Mouse (Mus musculus) c-Kit-positive CD71-positive TER-119-negative erythroid progenitor cells, embryonic 14.5 days (primary cell): ENCODE measurements at regions not wholly inside any gene's neighbourhood (a gene's known extent, or its start where the extent isn't known, plus 50 kb on each side); places are given as distances from the start of the nearest gene placed in this dataset.

ENCODE experiments used
- DNase-seq: peaks from one replicate; pipeline ENCODE4 v3.0.0-alpha.2; 2013; ENCODE audit warnings: low read depth

DNA sequence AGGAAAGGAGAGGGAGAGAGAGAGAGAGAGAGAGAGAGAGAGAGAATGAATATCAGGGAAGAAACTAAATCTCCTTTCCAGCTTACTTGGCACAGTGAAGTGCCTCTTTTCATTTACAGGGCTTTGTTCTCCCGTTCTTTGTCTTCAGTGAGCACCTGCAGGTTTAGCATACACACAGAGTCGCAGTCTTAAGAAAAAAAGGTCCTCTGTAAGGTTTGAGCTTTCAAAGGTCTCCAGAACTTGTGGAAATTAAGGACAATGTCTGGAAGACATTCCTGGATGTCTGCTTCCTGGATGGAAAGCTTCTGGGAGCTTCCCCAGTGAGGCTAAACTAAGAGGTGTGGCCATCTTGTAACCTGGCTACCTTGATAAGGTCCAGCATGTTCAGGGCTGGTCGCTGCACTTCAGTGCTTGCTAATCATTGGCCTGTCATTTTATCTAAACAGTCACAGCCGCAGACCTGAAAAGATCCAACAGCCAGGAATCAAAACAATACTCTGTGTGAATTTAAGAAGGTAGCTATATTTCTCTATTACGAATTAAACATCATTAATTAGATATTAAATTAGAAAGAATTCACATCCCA is 113.1 kb upstream of the Ralgapa2 start:
- no peak for DNase-seq

DNA sequence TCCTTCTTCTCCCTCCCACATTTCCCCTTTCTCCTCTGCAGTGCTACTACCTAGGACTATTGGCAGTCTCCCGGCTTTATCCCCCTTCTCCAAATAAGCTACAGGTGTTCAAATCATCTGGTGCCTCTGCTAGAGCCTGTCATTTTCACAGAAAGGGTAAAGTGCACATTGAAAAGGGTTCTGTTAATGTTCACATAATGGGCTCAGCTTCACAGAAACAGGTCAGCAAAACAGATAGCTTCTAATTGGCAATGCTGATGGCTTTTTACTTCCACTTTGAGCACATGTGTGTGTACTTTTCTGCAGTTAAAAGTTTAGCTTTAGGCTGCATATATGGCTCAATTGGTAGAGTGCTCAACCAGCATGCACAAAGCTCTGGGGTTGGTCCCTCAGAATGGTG is 114.4 kb upstream of the Ralgapa2 start:
- no peak for DNase-seq

DNA sequence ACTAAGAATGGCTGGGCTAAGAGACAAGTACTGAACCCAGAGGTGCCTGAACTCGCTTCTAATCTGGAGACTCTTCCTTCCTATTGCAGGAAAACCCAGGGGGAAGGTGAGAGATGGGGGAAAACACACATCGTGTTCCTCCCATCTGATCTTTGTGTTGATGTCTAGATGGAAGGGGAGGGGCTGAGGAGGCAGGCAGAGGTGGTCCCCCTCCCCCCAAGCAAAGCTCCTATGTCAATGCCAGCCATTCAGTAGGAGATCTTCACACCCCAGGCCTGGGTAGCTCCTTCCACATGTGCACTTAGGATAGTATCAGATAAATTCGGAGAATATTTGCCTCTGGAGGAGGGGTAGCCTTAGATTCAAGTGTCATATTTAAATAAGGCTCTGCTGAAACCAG is 118.0 kb upstream of the Ralgapa2 start:
- DNase-seq = no peak

DNA sequence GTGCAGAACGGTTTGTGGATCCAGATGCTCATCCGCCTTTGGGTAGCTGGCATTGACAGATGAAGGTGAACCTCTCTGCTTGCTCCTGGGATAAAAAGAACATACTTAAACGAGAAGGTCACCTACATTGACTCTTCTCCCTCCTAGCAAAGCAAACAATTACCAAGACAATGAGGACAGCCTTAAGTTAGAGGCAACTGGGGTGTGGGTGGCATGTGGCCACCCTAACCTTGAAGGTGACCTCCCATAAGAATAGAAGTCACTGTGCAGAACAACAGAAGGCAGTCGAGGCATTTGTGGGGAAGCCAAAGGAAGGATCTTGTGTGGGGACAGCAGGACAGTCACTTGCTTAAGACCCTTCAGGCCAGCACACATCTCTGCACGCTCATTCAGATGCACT is 119.0 kb upstream of the Ralgapa2 start:
- DNase-seq = no peak

DNA sequence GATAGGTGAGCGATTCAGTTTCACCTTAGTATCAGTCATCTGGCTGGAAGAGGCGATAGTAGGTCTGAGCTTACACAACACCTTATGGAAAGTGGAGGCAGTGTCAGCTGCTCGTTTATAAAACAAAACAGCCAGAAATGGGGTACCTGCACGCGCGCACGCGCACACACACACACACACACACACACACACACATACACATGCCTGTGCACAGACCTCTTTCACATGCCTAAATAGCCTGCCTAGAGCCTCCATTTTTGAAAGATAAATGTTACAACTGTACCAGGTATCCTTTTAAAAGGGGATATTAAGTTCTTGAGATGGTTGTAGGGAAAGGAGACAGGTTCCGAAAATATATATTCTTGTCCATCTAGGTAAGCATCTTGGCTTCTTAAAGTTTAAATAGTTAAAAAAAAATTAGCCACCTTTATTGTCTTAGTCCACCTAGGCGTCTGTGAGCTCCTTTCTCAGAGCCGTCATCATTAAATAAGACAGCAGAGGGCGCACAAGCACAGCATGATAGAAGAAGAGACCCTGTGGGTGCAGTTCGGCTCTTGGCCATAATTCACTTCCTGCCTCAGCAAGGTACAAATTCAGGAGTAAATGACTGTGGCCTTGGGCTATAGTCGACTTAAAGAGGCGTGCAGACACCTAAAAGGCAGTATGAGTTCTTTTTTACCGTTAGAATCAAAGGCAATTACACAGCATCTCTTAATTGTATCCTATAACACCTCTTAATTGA is 121.4 kb upstream of the Ralgapa2 start:
- peak; percentile 48 for DNase-seq

DNA sequence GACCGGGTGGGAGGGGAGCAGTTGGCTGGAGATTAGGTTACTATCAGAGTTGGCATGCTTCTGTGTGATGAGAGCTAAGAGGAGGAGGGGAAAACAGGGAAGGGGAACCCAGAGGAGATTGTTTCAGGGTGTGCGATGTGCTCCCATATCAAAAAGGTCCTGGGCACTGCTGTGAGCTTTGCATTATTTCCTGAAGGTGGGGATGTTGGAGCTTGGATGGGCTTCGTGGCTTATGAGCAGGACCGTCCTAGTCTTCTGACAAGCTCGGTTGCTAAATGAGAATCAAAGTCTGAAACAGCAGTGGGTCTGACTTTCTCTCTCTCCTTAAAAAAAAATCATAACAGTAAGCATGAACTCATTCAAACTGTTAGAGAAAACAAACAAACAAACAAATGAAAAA is 125.4 kb upstream of the Ralgapa2 start:
- no peak for DNase-seq

DNA sequence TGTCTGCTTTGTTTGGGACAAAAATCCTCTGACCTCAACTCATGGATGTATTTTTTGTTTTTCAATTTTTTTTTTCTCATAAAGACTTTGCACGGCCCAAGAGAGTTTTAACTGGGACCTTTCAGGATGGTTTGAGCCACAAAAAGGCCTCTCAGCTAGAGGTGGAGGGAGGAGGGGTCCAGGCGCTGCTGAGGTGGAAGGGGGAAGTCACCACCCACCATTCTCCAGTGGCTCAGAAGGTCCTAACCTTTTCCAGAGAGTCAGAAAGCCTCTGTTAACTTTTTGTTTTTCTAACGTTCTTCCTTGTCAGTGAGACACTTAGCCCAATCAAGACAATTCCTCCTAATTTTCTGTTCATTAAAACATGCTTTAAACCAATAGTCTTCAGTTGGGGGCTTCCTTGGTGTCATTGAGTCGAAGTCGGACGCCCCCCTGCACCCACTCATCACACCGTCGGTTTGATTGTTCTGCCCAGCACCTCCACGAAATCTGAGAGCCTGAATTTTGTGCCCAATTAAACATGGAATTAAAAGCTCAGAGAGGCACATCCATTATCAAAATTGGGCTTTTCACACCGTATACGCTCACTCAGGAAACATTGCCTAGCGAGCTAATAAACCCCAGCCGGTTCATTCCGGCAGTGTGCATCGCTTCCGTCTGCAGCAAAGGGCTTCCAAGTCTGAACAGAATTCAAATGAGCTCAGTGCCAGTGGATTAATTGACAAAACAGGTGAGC is 134.3 kb upstream of the Ralgapa2 start:
- DNase-seq = no peak

DNA sequence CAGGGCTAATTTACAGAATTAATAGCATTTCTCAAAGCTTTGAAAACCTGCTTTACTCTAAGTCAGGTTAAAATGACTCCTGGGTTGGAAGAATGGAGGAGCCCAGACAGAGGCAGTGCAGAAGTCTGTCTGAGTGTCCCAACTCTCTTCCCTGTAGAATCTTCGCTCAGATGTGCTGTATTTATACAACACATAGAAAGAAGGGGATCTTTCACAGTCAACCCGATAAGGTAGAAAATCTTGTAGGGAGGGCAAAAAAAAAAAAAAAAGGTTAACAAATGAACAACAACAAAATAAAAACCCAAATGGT is 134.8 kb upstream of the Ralgapa2 start:
- no peak for DNase-seq

DNA sequence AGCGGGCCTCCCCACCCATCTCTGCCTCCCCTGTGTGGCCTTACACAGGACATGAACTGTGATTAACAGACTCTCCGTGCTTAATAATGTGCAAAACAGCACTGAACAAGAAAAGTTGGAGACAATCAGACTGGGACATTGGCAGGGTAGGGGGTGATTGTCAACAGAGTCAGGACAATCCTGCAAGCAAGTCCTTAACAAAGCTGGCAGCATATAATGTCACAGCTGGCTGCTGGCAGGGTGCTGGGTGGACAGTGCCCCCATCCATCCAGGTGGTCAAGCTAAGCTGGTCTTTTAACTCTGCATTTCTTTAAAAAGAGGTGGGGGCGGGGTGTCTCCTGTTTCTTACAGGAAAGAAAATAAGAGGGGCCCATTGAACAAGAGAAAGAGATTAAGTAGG is 149.2 kb upstream of the Ralgapa2 start:
- DNase-seq = no peak

DNA sequence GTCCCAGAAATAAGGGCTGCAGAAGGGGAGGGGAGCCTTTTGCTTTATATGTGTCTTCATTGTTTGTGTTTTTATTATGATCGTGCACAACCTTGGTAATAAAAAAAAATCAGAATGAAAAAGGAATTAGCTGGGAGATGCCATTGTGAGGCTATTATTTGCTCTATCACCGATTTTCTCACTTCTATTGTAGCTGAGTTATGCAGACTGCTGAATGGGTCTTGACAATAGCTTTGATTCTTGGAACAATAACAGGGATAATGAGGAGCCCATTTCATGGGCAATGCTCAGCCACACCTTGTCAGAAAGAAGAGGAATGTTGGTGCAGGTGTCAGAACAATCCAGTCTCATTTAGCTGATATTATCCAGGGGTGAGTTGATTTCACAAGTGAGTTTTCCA is 160.6 kb upstream of the Ralgapa2 start:
- DNase-seq = no peak

DNA sequence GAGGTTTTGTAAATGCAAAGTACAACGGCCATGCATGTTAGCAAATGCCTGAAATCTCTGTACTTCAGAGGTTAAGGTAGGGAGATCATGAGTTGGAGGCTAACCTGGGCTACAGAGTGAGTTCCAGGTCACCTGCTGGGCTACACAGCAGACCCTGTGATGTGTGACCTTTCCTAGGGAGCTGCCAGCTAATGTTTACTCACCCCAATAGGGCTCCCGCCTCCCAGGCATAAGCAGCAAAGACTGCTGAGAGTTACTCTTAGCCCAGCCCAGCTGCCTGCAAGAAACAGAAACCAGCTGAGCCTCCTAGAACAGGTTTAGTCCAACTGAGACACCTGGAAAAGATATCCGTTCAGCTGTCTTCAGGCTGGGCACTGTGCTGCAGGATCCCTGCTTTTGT is 169.8 kb upstream of the Ralgapa2 start:
- DNase-seq = no peak

DNA sequence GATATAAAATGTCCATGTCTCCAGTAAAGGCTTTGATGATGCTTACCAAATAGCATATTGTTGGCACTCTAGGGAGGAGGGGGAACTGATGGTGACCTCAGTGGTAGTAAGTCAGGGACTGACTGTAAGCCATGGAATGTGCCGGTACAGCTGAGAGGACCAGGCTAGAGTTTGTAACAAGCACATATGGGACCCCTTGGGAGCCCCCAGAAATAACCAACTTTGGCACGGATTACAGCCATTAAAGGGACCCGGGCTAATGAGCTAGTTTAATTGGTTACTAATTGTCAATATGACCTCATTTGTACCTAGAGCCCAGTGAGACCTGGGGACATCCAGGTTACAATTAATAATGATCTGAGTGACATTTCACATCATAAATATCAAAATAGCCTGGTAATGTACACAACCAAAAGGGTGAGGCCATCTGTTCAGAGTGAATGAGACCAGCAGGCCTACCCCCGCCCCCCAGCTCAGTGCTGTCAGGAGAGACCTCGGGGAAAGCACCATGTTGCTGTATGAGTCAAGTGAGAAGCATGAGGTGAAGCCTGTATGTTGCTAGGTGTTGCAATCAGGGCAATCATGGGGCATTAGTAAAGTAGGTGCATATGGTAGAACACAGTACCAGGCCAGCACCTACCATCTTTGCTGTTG is 169.7 kb upstream of the Kiz start:
- DNase-seq = no peak

DNA sequence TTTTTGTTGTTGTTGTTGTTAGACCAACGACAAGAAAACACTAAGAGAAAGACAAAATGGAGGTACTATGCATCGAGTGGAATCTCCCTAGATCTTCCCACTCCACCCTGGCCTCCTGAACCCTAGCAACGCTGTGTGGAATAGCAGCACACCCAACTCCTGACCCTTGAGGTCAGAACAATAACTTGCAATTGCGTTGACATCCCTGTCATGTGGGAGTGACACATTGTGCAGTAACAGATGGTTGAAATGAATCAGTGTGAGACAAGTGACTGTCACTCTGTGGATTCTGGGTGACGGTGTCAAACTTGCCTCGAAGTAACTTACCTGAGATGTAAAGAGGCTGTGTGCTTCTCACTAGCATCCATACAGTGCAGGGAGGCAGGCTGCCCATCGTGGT is 167.1 kb upstream of the Kiz start:
- DNase-seq = no peak

DNA sequence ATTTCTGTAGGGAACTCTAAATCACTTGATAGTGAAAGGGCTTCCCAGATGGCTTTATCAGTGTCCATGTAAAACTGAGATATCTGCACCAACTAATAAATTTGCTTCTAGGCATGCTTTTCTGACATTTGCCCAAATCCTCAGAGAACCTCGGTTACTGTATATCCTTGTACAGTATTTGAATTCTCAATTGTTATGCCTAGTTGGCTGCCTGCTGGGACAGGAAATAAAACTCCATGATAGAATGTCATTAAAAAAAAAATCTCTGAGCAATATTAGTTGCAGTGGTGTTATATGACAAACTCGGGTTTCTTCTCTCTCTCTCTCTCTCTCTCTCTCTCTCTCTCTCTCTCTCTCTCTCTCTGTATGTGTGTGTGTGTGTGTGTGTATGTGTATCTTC is 162.2 kb upstream of the Kiz start:
- no peak for DNase-seq

DNA sequence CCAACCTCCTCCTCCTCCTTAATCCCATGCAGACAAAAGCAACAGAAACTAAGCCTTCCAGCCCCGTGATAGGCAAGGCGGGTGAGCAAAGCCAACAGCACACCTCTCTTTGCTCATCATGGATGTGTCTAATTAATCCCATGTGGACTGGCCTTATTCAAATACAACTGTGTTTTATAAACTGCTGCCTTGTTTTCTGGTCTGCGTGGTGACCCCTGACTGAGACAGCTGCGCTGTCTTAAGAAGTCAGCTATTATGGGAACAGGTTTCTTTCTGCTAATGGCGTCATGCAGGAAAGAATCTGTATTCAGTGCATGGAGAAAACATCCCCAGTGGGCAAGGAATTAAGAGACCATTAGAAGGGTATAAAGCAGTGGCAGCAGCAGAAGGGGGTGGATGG is 161.6 kb upstream of the Kiz start:
- DNase-seq = no peak

DNA sequence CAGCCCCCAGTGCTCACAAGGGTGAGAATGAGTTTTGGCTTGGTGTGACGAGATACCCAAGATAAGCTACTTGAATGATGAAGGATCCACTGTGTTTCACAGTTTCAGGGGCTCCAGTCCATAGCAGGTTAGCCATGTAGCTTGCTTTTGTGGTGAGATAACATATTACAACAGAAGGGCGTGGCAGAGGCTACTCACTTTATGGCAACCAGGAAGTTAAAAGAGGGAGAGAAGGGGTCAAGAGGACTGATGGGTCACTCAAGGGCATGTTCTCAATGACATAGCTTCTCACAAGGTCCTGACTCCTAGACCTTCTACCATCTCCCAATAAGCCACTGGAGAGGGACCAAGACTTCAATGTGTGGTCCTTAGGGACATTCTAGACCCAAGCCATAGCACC is 159.4 kb upstream of the Kiz start:
- no peak for DNase-seq

DNA sequence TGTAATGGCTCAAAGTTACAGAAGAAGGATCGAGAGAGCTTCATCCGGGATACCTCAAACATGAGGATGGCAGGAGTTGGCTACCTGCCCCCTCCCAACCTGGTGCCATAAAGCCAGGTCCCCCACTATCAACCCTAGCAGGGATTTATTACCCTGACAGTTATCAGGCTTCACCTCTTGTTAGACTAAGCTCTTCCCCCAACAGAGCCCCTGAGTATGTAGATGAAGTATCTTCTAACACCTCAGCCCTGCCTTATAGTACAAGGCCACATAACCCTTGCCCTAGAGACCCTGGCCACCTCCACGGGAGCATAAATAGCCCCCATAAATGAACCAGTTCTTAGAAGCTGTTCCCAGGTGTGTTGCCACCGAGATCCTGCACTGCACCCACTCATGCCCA is 158.9 kb upstream of the Kiz start:
- DNase-seq = no peak

DNA sequence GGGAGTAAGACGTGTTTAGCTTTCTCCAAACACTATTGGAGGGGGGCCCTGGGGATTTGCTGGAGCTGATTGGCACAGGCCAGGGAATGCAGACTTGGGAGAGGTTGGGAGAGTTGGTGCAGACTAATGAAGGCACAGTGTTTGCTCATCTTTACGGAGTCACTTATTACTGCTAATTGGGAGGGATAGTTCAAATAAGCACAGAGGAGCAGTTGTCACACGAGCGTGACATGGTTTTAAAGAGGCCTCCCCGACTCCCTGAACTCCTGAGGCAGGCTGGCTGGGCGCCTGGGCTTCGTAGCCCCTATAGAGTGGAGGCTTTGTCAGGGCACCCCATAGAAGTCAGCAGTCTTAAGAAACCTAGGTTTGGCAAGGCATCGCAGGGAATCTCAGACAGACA is 145.0 kb upstream of the Kiz start:
- DNase-seq = no peak

DNA sequence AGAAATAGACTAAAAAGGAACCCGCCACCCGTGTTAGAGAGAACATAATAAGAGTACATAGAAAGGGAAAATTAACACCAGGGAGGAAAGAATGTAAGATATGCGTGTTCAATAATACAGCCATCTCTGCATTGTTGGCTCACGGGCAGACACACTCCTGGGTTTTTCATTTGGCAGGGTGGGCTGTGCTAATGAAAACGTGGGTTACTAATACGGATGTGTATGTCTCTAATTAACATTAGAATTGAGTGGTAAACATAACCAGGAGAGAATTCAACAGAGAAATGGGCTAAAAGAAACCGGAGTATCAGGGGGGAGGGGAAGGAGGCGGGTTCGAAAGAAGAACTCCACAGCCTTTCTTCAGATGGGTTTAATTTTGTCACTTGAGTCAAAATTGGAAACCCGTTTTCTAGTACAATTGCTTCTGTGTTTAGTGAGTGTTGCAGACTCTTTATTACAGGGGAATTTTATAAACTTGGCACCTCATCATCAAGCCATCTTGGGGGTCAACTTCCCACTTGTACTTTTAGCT is 134.4 kb upstream of the Kiz start:
- no peak for DNase-seq

DNA sequence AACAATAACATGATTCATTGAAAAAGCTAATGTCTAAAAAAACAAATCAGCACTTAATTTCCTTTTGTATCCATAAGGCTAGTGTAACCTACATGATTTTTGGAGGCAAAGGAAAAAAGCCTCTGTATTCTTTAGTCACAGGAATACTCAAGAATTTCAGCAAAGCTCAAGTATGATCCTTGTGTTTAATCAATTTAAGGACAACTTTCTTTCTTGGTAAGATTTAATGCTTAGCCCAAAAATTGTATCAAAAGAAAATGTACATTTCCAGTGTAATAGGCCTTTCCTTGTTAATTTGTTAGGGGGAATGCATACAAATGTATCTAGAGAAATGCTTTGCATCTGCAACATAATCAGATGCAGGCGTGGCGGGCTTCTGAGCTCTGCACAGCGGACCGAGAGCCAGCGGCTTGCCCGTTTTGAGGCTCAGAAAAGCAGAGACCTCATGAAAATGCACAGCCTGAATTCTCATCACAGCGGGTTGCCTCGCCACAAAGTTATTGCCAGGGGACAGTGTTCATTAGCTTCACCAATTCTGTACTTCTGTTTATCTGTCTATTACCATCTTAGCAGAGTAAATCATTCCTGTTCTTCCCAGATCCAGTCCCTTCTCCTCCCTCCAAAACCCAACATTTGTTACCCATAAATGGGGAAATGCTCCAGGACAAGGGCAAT is 133.2 kb upstream of the Kiz start:
- DNase-seq = no peak

DNA sequence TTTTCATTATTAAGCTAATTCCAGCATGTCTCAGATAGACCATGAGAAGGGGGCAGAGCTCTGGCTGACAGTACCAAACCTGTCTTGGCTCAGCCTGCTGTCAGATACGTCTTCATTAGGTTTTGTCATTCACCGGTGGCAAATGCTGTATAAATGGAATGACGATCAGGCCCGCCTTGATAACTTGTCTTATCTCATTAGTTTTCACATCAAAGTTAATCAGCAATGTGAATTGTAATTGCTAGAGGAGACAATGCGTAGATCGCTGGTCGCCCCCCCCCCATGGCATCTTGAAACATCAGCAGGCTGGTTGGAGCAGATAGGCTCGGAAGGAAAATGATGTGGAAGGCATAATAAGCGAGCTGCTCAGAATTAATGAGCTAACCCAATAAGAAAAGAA is 132.5 kb upstream of the Kiz start:
- no peak for DNase-seq

DNA sequence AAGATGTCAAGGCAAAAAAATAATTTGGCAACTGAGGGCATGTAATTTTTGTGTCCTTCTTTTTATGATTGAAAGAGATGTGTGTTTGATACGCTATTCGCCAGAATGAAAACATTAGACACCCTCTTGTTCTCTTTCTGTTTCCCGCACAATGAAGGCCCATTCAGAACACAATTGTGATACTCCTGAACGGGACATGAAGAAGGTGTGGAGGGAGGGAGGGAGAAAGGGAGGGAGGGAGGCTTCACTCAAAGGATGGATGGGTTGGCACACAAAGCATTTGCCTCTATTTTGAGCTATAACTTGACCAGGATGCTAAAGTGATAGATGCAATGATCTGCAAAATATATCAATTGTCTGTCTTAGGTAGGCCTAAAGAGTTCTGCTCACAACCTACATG is 132.0 kb upstream of the Kiz start:
- no peak for DNase-seq
